ENCODE assay signal across 22 mouse cellular contexts in the genomic region with DNA sequence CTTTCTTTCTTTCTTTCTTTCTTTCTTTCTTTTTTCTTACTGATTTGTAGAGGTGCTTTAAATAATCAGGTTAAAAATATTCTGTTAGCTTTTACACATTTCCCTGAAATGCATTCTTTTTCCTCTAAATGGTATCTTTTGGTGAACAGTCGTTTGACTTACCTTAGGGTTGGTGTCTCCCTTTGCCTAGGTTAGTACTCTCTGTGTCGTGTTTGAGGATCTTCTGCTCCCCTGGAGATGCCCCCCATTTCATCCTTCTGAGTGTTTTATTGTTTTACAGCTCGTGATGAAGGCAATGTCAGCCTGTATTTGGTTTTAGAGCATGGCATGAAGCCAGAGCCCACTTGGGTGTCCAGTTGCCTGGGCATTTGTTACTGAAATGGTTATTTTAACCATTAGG. TPM values are rescaled to one million over a fixed set of nuclear protein-coding genes. Genes with fewer than 3 reads are reported as not detected.
"Had no signal": no experiment of that assay in that cellular context is flagged by ENCODE, and none has a peak within 500 bp of the region (broad histone marks: within the 10 kb centered on the region; RNA-seq: fewer than 3 reads in every experiment).

No protein-coding gene starts in this region.

- H3K36me3 ChIP-seq: midbrain, embryonic 10.5 days; midbrain, embryonic 12.5 days; neural tube, embryonic 12.5 days; stomach, embryonic 15.5 days had no signal

- H3K9me3 ChIP-seq: midbrain, embryonic 10.5 days; midbrain, embryonic 12.5 days; neural tube, embryonic 12.5 days; stomach, embryonic 15.5 days had no signal

- ATAC-seq: midbrain, embryonic 16.5 days had no signal

- H3K4me2 ChIP-seq: lung, embryonic 14.5 days; midbrain, embryonic 12.5 days; neural tube, embryonic 12.5 days; stomach, embryonic 15.5 days had no signal

- H3K4me3 ChIP-seq: midbrain, embryonic 10.5 days; midbrain, embryonic 12.5 days; neural tube, embryonic 12.5 days; stomach, embryonic 15.5 days had no signal

- DNase-seq: lung, adult 18-20 months; lung, embryonic 14.5 days; lung, postnatal 10 days; lung, postnatal 4 days; midbrain, embryonic 14.5 days; right cerebral cortex, postnatal 14 days; thymus, adult 2 months; thymus, postnatal 25 days; thymus, postnatal 4 days had no signal

- H3K9ac ChIP-seq: lung, embryonic 14.5 days; midbrain, embryonic 12.5 days; neural tube, embryonic 12.5 days; stomach, embryonic 15.5 days had no signal

- H3K27ac ChIP-seq: midbrain, embryonic 10.5 days; midbrain, embryonic 12.5 days; neural tube, embryonic 12.5 days; stomach, embryonic 15.5 days; stomach, postnatal 0 days had no signal

- H3K27me3 ChIP-seq: midbrain, embryonic 12.5 days; neural tube, embryonic 12.5 days; stomach, embryonic 15.5 days had no signal

RNA-seq across cellular contexts. Expression of a gene that starts 32.7 kb away (rescaled TPM):
- total RNA-seq: megakaryocyte, adult 5-6 weeks; megakaryocyte-erythroid progenitor cell, adult 5-6 weeks; neutrophil, adult 5-6 weeks had no signal
- polyA plus RNA-seq: lung, embryonic 14.5 days; midbrain, embryonic 10.5 days; midbrain, embryonic 12.5 days; midbrain, embryonic 14.5 days; midbrain, embryonic 16.5 days; neural tube, embryonic 12.5 days; neural tube, embryonic 14.5 days; spleen, adult 2 months; stomach, embryonic 15.5 days; stomach, postnatal 0 days; testis, adult 2 months; thymus, adult 2 months; urinary bladder, adult 2 months had no signal

RNA-seq across cellular contexts. Expression of a gene that starts 37.5 kb away (rescaled TPM):
- total RNA-seq: megakaryocyte, adult 5-6 weeks; neutrophil, adult 5-6 weeks had no signal

RNA-seq across cellular contexts. Expression of a gene that starts 53.5 kb away (rescaled TPM):
- total RNA-seq: megakaryocyte-erythroid progenitor cell, adult 5-6 weeks had no signal
